Mouse (Mus musculus): ENCODE measurements around the gene Maml3. TPM values are rescaled to one million over a fixed set of nuclear protein-coding genes. Genes with fewer than 3 reads are reported as not detected.

Maml3 gene
- total RNA-seq, 2 experiments from 2014 or later = 7.8 TPM

- no peak for DNase-seq (ENCODE audit: low spot score in 2 of 2)
These were observed 266.1 kb downstream of the Maml3 start for GRCm38 (mm10) chr3:51838696-51839352.

- peak in 1 of 2 experiments; percentile 48 for DNase-seq (ENCODE audit: low spot score in 2 of 2)
These were observed 271.9 kb downstream of the Maml3 start for GRCm38 (mm10) chr3:51832985-51833384.

GRCm38 (mm10) chr3:51830821-51831429 lies 274.0 kb downstream of the Maml3 start:
- no peak for DNase-seq (ENCODE audit: low spot score in 2 of 2)

DNA sequence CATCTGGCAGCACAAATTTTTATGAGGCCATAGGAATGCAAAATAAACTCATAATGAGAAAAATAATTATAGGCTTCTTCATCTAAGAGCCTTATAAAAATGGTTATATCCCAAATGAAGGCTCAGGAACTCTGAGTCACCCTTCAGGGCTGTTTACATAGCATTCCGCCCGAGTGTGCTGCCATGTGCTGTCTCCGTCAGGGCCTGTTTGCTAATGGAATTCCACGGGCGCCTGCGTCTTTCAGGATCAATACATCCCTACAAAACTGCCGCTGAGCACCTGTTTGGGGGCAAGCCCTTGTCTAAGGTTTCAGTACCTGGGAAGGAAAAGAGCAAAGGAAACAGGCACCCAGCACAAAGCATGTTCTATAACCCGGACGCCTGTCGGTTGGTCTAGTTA lies 279.3 kb downstream of the Maml3 start:
- no peak for DNase-seq (ENCODE audit: low spot score in 2 of 2)

DNA sequence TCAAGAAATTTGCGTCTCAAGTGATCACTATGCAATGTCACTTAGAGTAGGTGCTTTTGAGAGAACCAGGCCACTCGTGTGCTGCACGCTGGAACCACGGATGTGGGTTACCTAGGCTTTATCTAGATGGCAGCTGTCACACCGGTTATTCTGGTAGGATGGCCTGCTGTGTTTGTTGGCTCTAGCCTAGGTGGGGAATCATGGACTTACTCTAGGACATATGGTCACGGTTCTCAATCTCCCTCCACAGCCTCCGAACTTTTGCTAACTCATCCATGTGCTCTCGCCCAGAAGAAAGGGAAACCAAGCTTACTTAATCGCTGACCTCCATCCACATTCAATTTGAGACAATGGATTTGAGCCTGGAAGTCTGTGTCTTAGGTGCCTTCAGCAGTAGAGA lies 280.4 kb downstream of the Maml3 start:
- DNase-seq (ENCODE audit: low spot score in 2 of 2) = no peak

GRCm38 (mm10) chr3:51821551-51821950 lies 283.3 kb downstream of the Maml3 start:
- no peak for DNase-seq (ENCODE audit: low spot score in 2 of 2)

GRCm38 (mm10) chr3:51819109-51819508 lies 285.8 kb downstream of the Maml3 start:
- DNase-seq (ENCODE audit: low spot score in 2 of 2) = no peak

- no peak for DNase-seq (ENCODE audit: low spot score in 2 of 2)
These were observed 287.0 kb downstream of the Maml3 start for GRCm38 (mm10) chr3:51817919-51818318.

DNA sequence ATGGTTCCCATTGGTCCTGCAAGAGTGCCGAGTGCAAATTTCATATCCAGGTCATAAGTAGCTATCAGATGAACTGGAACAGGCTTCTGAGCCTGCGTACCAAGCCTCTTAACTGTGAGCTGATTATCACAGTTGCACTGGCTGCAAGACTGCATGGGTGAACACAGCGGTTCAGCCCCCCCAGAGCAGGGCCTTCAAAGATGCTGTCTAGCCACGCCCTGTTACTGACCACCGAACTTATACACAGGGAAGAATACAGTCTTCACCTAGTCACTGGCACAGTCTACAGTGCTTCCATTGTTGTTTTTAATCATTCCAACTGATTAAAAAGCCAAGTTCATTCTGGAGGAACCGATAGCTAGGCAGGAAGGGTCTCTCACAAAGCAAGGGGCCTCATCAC lies 287.5 kb downstream of the Maml3 start:
- DNase-seq (ENCODE audit: low spot score in 2 of 2) = no peak

DNA sequence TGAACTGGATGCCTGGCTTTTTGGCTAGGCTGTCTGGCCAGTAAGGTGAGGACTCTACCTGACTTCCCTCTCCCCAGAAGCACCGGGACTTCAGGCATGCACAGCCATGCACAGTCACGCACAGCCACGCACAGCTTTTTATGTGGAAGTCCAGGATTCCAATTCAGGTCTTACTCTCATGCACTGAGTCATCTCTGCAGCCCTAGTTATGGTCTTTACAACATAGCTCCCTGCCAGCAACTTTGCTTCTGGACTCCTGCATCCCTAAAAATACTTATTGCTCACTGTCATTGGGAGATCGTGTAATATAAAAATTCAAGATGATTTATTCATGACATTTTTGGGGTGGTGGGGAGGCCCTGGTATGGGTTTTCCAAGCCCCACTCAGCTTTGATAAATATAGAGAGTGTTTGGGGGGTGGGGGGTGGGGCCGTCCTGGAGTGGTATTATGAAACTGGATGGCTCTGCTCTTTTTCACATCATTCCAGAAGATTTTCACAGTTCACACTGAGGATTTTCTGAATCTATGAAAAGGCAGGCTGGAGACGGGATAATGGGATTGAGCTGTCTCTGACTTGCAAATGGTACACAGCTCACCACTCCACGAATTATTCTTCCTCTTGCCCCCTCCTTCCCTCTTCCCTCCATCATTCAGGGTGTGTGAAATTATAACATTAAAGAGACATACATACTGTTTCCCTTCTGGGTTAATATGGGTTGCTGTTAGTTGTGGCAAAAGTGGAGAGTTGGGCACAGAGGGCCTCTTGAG lies 288.2 kb downstream of the Maml3 start:
- DNase-seq (ENCODE audit: low spot score in 2 of 2) = no peak

GRCm38 (mm10) chr3:51814073-51814472 lies 290.8 kb downstream of the Maml3 start:
- no peak for DNase-seq (ENCODE audit: low spot score in 2 of 2)

- DNase-seq (ENCODE audit: low spot score in 2 of 2) = no peak
These were observed 291.7 kb downstream of the Maml3 start for GRCm38 (mm10) chr3:51813186-51813585.

DNA sequence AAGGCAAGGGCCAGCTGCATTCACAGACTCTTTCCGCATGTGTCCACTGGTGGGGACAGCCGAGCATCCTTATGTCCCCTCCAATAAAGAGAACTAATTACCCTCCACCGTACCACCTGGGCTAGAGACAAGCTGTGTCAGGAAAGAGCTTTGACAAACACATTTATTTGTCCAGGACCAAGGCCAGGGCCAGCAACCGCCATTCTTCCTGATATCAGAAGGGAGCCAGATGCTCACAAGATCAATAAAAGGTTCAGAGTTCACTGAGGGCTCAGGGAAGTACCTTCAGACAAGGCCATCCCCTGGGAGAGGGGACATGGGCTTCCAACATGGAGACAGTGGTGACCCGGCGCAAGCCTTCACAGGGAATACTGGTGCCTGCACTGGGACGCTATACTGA lies 294.1 kb downstream of the Maml3 start:
- no peak for DNase-seq (ENCODE audit: low spot score in 2 of 2)

DNA sequence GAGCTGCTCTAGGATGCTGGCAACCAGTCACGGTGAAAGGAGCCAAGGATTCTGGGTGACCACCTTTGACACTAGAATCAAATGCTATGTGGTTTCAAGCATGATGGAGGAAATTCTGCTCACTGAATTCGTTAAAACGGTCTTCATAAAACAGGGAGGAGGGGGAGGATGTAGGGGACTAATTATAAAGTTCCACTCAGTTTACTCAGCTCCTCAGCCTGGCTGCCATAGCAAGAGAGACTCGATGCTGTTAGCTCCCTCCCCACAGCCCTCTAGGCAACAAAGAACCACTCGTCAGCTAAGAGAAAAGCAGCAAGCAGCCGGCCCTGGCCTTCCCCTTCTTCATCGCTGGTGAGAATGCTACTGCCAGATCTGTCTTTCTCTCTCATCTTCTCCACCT lies 295.1 kb downstream of the Maml3 start:
- DNase-seq (ENCODE audit: low spot score in 2 of 2) = no peak

- DNase-seq (ENCODE audit: low spot score in 2 of 2) = peak; percentile 34 to 74
These were observed 296.6 kb downstream of the Maml3 start for GRCm38 (mm10) chr3:51807981-51808870.

DNA sequence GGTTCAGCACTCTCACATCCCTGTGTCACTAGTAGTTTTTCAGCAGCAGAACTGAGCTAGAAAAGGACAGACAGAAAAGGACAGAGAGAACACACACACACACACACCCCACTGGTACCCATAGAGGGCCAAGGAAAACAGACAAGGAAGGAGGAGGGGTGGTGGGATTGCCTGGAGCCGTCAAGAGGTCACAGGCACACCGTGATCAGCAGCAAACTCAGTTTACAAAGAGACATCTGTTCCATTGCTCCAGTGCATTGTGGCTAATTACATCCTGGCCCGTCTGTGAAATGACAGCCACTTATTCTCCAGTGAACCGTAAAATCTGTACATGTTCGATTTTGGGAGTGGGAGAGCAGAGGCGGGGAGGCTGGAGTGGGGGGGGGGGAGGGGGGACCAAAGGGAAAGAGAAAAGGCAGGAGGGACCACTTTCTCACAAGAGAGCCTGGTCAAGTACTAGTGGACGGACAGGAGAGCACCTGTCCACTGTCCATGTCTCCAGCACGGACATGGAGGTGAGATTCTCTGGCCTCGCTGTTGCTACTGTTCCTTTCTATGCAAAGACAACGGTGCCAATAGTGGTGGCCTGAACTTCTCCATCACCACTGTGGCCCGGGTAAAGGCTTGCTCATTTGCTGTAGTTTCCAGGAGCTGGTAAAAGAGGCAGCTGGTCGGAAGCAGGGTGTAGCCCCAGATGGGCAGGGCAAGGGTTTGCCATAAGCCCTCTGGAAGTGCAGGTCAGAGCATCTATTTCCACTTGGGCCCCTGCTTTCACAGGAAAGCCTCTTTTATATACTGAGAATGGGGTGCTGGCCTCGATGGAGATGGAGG lies 299.2 kb downstream of the Maml3 start:
- no peak for DNase-seq (ENCODE audit: low spot score in 2 of 2)

- DNase-seq (ENCODE audit: low spot score in 2 of 2) = no peak
These were observed 301.0 kb downstream of the Maml3 start for GRCm38 (mm10) chr3:51803903-51804302.

GRCm38 (mm10) chr3:51799650-51800049 lies 305.2 kb downstream of the Maml3 start:
- DNase-seq (ENCODE audit: low spot score in 2 of 2) = no peak

DNA sequence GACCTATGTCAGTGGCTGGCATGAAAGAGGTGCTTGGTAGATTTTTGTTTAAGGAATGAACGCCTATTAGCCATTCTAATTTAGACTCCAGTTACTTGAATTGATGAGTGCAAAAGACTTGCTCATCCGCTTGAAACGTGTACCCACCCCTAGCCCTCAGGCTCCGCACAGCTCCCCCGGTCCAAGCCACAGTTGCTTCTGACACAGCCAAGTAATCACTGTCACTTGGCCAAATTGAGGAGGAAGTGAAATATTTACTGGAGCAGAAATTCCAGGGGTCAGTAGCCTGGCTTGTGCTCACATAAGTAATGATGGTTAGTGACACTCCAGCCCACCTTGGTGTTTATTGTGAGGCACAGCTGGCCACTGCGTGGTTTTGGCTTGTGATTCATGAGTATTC lies 308.0 kb downstream of the Maml3 start:
- no peak for DNase-seq (ENCODE audit: low spot score in 2 of 2)

DNA sequence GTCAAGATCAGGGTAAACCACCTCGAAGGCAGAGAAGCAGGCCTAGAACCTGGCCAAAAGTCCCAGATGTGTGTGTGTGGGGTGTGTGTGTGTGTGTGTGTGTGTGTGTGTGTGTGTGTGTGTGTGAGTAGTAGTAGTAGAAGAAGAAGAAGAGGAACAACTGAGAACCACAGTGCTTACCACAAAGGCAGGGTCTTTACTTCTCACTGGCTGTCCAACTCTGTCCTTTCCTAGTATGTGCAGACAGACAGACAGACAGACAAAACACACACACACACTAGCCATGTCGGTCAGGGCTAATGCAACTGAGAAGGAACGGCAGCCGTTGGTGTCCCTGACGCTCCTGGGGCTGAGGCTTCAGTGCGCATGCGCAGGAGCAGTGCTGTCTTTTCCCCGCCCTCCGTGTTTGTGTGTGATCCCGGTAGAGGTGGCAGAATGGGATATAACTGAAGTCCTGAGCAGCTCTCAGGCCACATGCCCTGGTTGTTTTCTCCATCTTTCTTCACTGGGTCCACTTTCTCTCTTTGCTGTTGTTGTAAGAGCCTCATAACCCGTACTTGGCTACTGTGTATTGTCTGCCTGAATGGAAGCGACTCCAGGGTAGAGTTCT lies 308.6 kb downstream of the Maml3 start:
- DNase-seq (ENCODE audit: low spot score in 2 of 2) = peak in 1 of 2 experiments; percentile 65
